Mouse (Mus musculus): Measurements from ENCODE around the gene Cacna2d4. TPM values are rescaled to one million over a fixed set of nuclear protein-coding genes. Genes with fewer than 3 reads are reported as not detected.
"Not testable (repeated sequence)": the region's sequence is repeated elsewhere in the genome, so short reads cannot be mapped to it uniquely, and the experiment has no call there.

Gene Cacna2d4
- polyA plus RNA-seq, 1 experiment from 2014 or later = 0.45 TPM

GRCm38 (mm10) chr6:119201575-119201974 lies 34.8 kb upstream of the Cacna2d4 start:
- Histone ChIP-seq H3K36me3 (peaks cover 14% of the 10 kb centered on the region; the same call in 1 of the 2 replicates), H3K4me2 (no peak overlapping the region), H3K4me1 (replicated peaks) (peaks cover 10% of the 10 kb centered on the region; the same call in 1 of the 2 replicates), H3K27me3 (no peaks in the 10 kb centered on the region), H3K27ac (replicated peaks) (no peak overlapping the region), H3K4me3 (no peak overlapping the region), H3K9me3 (no peaks in the 10 kb centered on the region), H3K9ac (no peak overlapping the region)
- WGBS = 91% methylated on average over 4 of the region's 4 CpGs
- no peak for ATAC-seq (ENCODE audit: low FRiP score, low read depth)

GRCm38 (mm10) chr6:119204286-119204685 lies 32.0 kb upstream of the Cacna2d4 start:
- Histone ChIP-seq H3K4me2 (no peak overlapping the region), H3K27ac (replicated peaks) (no peak overlapping the region), H3K4me1 (replicated peaks) (peaks cover 7% of the 10 kb centered on the region; the same call in 1 of the 2 replicates), H3K9me3 (no peaks in the 10 kb centered on the region), H3K9ac (no peak overlapping the region), H3K27me3 (no peaks in the 10 kb centered on the region), H3K4me3 (no peak overlapping the region), H3K36me3 (peaks cover 14% of the 10 kb centered on the region; the same call in 1 of the 2 replicates)
- WGBS = 93% methylated on average over 7 of the region's 7 CpGs
- ATAC-seq (ENCODE audit: low FRiP score, low read depth) = no peak

- Histone ChIP-seq H3K4me3 (no peak overlapping the region), H3K4me2 (no peak overlapping the region), H3K27ac (replicated peaks) (no peak overlapping the region), H3K36me3 (peaks cover 14% of the 10 kb centered on the region; the same call in 1 of the 2 replicates), H3K9ac (no peak overlapping the region), H3K27me3 (no peaks in the 10 kb centered on the region), H3K4me1 (replicated peaks) (0 out of 2 replicates have a peak, but pooled peaks cover 1% of the 10 kb centered on the region), H3K9me3 (no peaks in the 10 kb centered on the region)
- WGBS = 55% methylated on average over 3 of the region's 3 CpGs
- no peak for ATAC-seq (ENCODE audit: low FRiP score, low read depth)
These were observed 31.4 kb upstream of the Cacna2d4 start for GRCm38 (mm10) chr6:119204915-119205314.

- H3K27me3 ChIP-seq = not testable (repeated sequence)
These were observed 30.3 kb upstream of the Cacna2d4 start for GRCm38 (mm10) chr6:119206006-119206405.

GRCm38 (mm10) chr6:119213375-119213774 lies 23.0 kb upstream of the Cacna2d4 start:
- H3K9ac ChIP-seq = no peak overlapping the region
- no peak for ATAC-seq (ENCODE audit: low FRiP score, low read depth)
- no peak overlapping the region for H3K27ac ChIP-seq (replicated peaks)
- H3K9me3 ChIP-seq = no peaks in the 10 kb centered on the region
- no peaks in the 10 kb centered on the region for H3K4me1 ChIP-seq (replicated peaks)
- H3K27me3 ChIP-seq = no peaks in the 10 kb centered on the region
- WGBS = 89% methylated on average over 5 of the region's 5 CpGs
- no peak overlapping the region for H3K4me3 ChIP-seq
- H3K4me2 ChIP-seq = no peak overlapping the region
- H3K36me3 ChIP-seq = peaks cover 21% of the 10 kb centered on the region

More at GRCm38 (mm10) chr6:119206006-119206405, 30.3 kb upstream of the Cacna2d4 start:
- not testable (repeated sequence) for H3K4me1 ChIP-seq (replicated peaks); H3K9me3 ChIP-seq; H3K4me3 ChIP-seq; H3K4me2 ChIP-seq; ATAC-seq (ENCODE audit: low FRiP score, low read depth); H3K27ac ChIP-seq (replicated peaks); H3K9ac ChIP-seq
- WGBS = 86% methylated on average over 7 of the region's 7 CpGs
- H3K36me3 ChIP-seq = peaks cover 14% of the 10 kb centered on the region; the same call in 1 of the 2 replicates

- Histone ChIP-seq H3K36me3 (peaks cover 21% of the 10 kb centered on the region), H3K4me1 (replicated peaks) (no peaks in the 10 kb centered on the region), H3K27me3 (no peaks in the 10 kb centered on the region), H3K4me3 (no peak overlapping the region), H3K9ac (no peak overlapping the region), H3K9me3 (no peaks in the 10 kb centered on the region), H3K27ac (replicated peaks) (no peak overlapping the region), H3K4me2 (no peak overlapping the region)
- 77% methylated on average over 6 of the region's 6 CpGs for WGBS
- ATAC-seq (ENCODE audit: low FRiP score, low read depth) = no peak
These were observed 22.1 kb upstream of the Cacna2d4 start for GRCm38 (mm10) chr6:119214190-119214589.

- Histone ChIP-seq H3K4me3 (no peak overlapping the region), H3K36me3 (peaks cover 21% of the 10 kb centered on the region), H3K4me1 (replicated peaks) (no peaks in the 10 kb centered on the region; the same call in 1 of the 2 replicates), H3K4me2 (no peak overlapping the region), H3K27me3 (no peaks in the 10 kb centered on the region), H3K9me3 (no peaks in the 10 kb centered on the region), H3K9ac (no peak overlapping the region), H3K27ac (replicated peaks) (no peak overlapping the region)
- WGBS = 91% methylated on average over 10 of the region's 10 CpGs
- ATAC-seq (ENCODE audit: low FRiP score, low read depth) = no peak
These were observed 21.2 kb upstream of the Cacna2d4 start for GRCm38 (mm10) chr6:119215040-119215613.

- H3K9me3 ChIP-seq = no peaks in the 10 kb centered on the region
- ATAC-seq (ENCODE audit: low FRiP score, low read depth) = no peak
- H3K27ac ChIP-seq (replicated peaks) = no peak overlapping the region
- no peak overlapping the region for H3K4me2 ChIP-seq
- peaks cover 7% of the 10 kb centered on the region; the same call in 1 of the 2 replicates for H3K4me1 ChIP-seq (replicated peaks)
- no peaks in the 10 kb centered on the region for H3K27me3 ChIP-seq
- no peak overlapping the region for H3K9ac ChIP-seq
- H3K4me3 ChIP-seq = no peak overlapping the region
- 79% methylated on average over 4 of the region's 4 CpGs for WGBS
- H3K36me3 ChIP-seq = peaks cover 21% of the 10 kb centered on the region
These were observed 18.7 kb upstream of the Cacna2d4 start for GRCm38 (mm10) chr6:119217661-119218060.

- H3K27me3 ChIP-seq = no peaks in the 10 kb centered on the region
- H3K27ac ChIP-seq (replicated peaks) = no peak overlapping the region
- no peak overlapping the region for H3K9ac ChIP-seq
- H3K4me2 ChIP-seq = no peak overlapping the region
- no peaks in the 10 kb centered on the region for H3K9me3 ChIP-seq
- 87% methylated on average over 5 of the region's 5 CpGs for WGBS
- H3K36me3 ChIP-seq = peaks cover 15% of the 10 kb centered on the region
- H3K4me1 ChIP-seq (replicated peaks) = peaks cover 7% of the 10 kb centered on the region; the same call in 1 of the 2 replicates
- no peak overlapping the region for H3K4me3 ChIP-seq
- ATAC-seq (ENCODE audit: low FRiP score, low read depth) = no peak
These were observed 17.7 kb upstream of the Cacna2d4 start for GRCm38 (mm10) chr6:119218591-119218990.

- no peak overlapping the region for H3K27ac ChIP-seq (replicated peaks)
- no peaks in the 10 kb centered on the region for H3K9me3 ChIP-seq
- no peaks in the 10 kb centered on the region for H3K27me3 ChIP-seq
- H3K4me2 ChIP-seq = no peak overlapping the region
- H3K4me3 ChIP-seq = no peak overlapping the region
- H3K9ac ChIP-seq = no peak overlapping the region
- H3K36me3 ChIP-seq = peaks cover 15% of the 10 kb centered on the region
- no peak for ATAC-seq (ENCODE audit: low FRiP score, low read depth)
- H3K4me1 ChIP-seq (replicated peaks) = peaks cover 12% of the 10 kb centered on the region
- 68% methylated on average over 15 of the region's 15 CpGs for WGBS
These were observed 17.0 kb upstream of the Cacna2d4 start for GRCm38 (mm10) chr6:119219237-119219870.

- peaks cover 5% of the 10 kb centered on the region for H3K36me3 ChIP-seq
- H3K27me3 ChIP-seq = no peaks in the 10 kb centered on the region
- H3K9ac ChIP-seq = no peak overlapping the region
- peaks cover 21% of the 10 kb centered on the region for H3K4me1 ChIP-seq (replicated peaks)
- peak; percentile 68; the same call in 1 of the 2 replicates for ATAC-seq (ENCODE audit: low FRiP score, low read depth)
- H3K4me3 ChIP-seq = no peak overlapping the region
- no peak overlapping the region for H3K27ac ChIP-seq (replicated peaks)
- H3K4me2 ChIP-seq = no peak overlapping the region
- 49% methylated on average over 10 of the region's 10 CpGs for WGBS
- no peaks in the 10 kb centered on the region for H3K9me3 ChIP-seq
These were observed 16.0 kb upstream of the Cacna2d4 start for GRCm38 (mm10) chr6:119220297-119220696.

- H3K4me2 ChIP-seq = peak overlapping the region; percentile 30
- no peak overlapping the region for H3K9ac ChIP-seq
- 26% methylated on average over 13 of the region's 13 CpGs for WGBS
These were observed 11.7 kb upstream of the Cacna2d4 start for GRCm38 (mm10) chr6:119224451-119225195.

More at GRCm38 (mm10) chr6:119224451-119225195, 11.7 kb upstream of the Cacna2d4 start:
- no peaks in the 10 kb centered on the region for H3K36me3 ChIP-seq
- peak; percentile 67 for ATAC-seq (ENCODE audit: low FRiP score, low read depth)
- H3K27ac ChIP-seq (replicated peaks) = peak overlapping the region; percentile 56
- no peak overlapping the region for H3K4me3 ChIP-seq
- H3K4me1 ChIP-seq (replicated peaks) = peaks cover 25% of the 10 kb centered on the region
- no peaks in the 10 kb centered on the region for H3K9me3 ChIP-seq
- H3K27me3 ChIP-seq = no peaks in the 10 kb centered on the region

Measured in hindbrain, embryonic 15.5 days (tissue).